Mouse (Mus musculus): ENCODE measurements around the gene Zscan25.
"Not testable (repeated sequence)": the region's sequence is repeated elsewhere in the genome, so short reads cannot be mapped to it uniquely, and the experiment has no call there.

Zscan25 gene

DNA sequence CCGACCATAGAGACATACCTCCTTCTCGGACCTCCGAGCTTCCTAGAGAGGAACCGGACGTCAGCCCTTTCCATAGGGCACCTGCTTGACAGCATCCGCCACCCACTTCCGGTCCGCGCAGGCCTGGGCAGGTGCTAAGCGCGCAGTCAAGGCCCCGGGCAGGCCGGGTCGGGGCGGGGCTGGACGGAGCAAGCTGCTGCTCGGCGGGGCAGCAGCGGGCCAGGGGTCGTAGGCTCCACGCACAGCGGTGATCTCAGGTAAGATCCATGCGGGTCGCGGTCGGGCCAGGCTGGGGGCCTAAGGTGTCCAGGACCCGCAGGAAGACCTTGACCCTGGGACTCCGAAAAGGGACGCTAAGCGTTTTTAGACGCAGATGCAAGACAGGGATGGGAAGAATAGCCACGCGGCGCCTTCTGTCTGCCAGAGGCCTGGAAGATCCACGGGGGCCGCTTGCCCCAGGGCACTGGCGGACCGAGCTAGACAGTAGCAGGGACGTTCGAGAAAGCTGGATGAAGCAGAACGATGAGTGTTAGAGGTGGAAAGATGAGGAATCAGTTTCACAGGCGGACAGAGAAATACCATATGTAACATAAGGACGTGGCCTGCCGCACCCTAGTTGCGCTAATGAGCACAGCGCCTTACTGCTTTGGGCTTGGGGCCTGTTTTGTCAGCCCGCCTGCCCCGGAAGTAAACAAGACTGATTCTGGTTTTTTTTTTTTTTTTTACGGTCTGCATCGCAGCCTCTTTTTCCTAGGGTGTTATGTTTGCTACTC is at the start of gene Zscan25:
Gene Zscan25, plus strand, starts transcription at position 130 of the 773 bp plus-strand sequence.
- peak; percentile 91 for DNase-seq

DNA sequence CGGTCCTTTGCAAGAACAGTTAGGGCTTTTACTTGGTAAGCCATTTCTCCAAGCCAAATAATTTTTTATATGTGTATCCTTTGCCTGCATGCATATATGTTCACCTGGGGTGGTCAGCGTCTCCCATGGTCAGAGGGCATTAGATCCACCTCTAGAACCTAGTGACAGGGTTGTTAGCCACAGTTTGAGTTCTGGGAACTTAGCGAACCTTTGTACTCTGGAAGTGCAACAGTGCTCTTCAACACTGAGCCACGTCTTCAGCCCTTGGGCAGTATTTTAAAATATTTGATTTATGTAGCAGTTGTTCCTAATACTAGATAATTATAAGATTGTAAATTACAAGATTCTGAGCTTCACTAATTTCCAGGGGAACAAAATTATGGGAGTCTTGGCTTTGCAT is 49.7 kb upstream of the Zscan25 start:
- DNase-seq = no peak

DNA sequence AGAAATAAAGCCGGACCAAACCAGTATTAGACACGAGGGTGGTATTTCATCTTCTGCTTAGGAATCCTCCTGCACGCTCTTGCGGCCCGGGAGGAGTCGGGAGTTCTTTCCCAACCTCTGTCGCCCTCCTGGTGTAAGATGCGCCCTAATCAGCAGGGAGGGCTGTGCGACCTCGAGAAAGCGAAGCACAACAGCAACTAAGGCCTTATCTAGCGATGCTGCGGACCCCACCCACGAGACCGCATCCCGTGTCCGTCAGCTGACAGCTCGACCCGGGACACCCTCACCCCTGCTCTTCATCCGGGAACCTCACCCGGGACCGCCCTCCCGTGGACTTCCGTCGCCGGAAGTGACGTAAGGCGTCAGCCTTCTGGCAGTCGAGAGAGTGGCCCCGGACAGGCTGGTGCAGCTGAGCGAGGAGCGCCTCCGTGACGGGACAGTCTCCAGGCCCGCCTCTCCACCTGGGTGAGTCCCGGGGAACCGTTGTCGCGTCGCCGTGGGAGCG is 48.9 kb upstream of the Zscan25 start, which contains the start of gene Zfp655:
Gene Zfp655, plus strand, starts transcription at position 349 of the 505 bp plus-strand sequence.
- peak; percentile 97 for DNase-seq

DNA sequence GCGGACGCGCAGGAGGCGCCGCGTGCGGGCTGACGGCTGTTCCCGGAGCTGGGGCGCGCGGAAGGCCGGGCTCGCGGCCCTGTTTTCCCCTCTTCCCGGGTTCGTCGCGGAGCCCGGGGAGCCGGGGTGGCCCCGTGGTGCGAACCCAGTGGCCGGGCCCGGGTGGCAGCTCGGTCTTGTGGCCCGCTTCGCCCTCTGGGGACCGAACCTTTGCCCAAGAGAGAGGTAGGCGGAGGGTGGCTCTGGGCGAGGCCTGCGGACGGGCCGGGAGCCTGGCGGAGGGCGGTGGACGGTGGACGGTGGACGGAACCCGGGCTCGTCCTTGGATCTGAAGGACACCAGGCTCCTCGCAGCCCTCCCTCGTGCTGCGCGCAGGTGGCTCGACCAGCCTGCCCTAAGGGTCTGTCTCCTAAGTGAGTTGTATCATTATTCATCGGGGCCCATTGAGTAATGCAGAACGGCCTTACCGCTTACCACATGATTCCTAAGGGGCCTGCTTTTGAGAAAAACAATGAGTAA is 48.3 kb upstream of the Zscan25 start:
- DNase-seq = no peak

DNA sequence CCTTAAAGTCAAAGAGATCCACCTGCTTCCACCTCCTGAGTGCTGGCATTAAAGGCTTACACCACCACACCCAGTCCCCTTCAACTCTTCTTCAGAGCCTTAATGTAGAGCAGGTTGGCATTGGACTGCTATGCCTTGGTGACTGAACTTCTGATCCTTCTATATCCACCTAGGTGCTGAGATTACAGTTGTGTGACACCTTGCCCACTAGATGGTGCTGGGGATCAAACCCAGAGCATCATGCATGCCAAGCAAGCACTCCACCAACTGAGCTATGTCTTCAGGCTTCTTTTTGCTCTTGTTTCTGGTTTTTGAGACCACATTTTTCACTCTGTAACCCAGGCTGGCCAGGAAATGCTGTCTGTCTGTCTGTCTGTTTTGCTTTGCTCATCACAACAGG is 45.7 kb upstream of the Zscan25 start:
- no peak for DNase-seq

DNA sequence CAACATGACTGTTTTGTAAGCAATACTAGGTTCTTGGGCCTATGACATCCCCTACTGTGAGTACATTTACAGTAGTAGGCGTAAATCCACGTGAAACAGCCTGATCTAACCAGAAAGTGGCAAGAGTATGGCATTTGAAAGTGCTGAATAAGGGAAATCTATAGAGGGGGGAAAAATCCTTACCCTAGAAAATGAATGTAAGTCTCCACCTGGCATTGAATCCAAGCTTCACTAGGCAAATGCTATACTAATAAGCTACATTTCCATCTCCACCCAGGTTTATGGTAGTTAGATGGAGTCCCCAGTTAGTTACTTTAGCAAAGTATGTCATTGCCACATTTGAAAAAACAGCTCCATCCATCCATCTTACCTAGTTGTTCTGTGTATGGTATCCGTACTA is 30.8 kb upstream of the Zscan25 start:
- DNase-seq = no peak

DNA sequence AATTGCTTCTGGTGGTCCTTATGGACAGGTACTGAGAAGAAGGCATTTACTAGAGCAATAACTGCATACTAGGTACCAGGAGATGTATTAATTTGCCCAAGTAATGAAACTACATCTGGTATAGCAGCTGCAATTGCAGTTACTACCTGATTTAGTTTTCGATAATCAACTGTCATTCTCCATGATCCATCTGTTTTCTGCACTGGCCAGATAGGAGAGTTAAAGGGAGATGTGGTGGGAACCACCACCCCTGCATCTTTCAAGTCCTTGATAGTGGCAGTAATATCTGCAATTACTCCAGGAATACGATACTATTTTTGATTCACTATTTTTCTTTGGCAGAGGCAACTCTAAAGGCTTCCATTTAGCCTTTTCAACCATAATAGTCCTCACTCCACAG is 6.7 kb upstream of the Zscan25 start:
- DNase-seq = not testable (repeated sequence)

DNA sequence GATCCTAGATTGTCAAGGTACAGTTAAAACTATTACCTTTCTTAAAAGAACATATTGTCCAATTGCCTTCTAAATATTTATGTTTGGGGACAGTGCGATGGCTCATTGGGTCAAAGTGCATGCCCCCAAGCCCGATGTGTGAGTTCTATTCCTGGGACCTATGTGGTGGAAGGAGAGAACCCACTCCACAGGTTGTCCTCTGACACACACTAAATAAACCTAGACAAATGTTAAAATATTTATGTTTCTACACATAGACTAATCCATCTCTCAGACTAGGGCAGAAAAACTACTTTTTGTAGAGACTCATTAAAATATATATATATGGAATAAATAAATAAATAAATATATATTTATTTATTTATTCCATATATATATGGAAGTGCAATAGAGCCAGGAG is 352 bp upstream of the Zscan25 start:
- DNase-seq = no peak

DNA sequence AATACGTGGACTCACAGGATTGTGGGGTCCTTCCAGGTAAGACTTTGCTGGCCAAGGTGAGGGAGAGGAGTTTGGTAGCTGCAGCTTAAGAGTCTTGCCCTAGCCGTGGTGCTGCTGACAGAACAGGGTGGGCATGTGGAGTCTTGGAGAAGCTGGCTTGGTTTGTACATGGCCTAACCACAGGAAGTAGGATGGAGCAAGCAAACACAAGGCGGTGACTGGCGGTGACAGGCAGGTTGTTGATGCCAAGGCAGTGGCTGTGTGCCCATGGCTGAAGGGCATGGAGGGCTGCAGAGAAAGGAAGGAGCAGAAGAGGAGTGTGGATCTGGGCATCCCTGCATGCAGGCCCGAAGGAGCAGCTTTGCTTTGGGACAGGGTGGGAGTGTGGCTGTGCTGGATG is 8.1 kb downstream of the Zscan25 start:
- DNase-seq = no peak

DNA sequence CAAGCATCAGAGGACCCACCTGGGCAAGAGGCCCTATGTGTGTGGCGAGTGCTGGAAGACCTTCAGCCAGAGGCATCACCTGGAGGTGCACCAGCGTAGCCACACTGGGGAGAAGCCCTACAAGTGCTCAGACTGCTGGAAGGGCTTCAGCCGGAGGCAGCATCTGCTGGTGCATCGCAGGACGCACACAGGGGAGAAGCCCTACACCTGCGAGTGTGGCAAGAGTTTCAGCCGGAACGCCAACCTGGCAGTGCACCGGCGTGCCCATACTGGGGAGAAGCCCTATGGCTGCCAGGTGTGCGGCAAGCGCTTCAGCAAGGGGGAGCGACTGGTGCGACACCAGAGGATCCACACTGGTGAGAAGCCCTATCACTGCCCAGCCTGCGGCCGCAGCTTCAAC is 10.4 kb downstream of the Zscan25 start:
- no peak for DNase-seq

DNA sequence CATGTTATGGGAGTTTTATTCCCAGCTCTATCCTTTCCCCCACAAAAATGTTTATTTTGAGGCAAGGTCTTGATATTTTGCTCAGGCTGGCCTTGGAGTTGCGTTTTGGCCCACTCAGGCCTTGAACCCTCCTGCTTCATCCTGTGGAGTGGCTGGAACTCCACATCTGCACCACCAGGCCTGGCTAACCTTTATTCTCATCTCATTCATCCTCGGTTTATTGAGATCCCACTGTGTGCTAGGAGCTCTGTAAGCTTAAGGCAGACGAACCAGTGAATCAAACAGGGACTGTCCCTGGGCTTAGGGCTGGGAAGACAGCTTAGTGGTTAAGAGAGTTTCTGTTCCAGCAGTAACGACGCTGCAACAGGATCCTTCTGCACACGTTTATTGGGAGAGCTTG is 12.1 kb downstream of the Zscan25 start:
- no peak for DNase-seq

DNA sequence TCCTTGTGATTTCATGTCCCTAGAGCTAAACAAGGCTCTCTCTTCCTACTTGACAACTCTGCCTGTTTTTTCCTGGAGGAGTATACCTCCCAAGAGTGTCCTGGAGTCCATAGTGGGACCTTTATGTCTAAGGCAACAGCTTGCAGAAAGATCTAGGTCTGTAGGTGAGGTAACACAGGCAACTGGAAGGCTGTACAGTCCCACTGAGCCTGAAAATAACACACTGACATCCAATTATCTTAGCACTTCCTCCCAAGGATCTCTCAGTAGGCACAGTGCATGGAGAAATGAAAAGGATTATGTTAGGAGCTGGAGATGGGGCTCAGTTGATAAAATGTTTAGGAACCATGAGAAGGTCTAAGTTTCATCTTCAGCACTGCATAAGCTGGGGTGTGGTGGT is 20.2 kb downstream of the Zscan25 start:
- no peak for DNase-seq

DNA sequence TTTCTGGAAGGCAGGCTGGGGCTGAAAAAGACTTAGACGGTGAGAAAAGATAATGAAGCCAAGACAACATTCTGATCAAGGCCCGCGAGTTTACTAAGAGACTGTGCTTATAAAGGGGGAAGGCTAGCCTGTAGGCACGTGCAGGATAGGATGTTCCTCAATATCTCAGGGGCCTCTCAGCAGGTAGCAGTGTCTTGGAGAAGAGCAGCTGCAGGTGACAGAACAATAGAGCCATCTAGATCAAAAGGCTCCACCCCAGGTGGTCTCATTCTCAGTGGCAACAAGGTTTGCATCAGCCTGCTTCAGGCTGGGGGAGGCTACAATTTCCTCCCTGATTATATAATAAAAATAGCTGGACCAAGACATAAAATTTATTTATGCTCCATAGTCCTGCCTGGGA is 21.5 kb downstream of the Zscan25 start:
- not testable (repeated sequence) for DNase-seq

DNA sequence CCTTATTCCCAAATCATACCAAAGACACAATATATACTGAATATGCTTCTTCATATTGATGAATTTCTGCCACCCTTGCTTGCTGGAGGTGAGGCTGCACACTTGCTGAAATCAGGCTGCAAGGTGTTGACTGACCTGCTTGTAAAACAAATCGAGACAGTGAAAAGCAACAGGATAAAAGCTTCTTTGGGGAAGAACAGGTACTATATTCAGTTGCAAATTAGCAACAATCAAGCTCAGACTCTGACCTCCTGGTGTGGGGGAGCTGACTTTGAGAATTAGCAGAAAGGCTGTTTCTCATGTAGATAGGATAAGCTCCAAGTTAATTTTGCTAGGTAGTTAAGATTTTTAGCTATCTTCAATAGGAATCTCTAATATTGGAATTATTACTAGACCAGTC is 22.1 kb downstream of the Zscan25 start:
- DNase-seq = no peak

DNA sequence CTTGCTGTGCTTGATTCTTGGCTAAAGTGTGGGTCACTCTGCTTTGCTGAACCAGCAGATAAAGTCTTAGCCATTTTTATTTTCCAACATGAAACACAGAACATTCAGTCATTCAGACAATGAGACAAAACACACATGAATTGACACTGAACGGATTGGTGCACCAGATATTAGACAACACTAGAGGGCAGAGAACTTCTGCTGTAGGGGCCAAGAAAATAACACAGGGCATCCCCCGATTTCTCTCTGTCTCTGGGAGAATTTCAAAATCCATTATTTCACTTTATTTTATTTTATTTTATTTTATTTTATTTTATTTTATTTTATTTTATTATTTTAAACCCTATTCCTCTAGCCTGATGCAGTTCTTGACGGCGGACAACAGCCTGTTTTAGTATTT is 26.7 kb downstream of the Zscan25 start:
- DNase-seq = not testable (repeated sequence)

DNA sequence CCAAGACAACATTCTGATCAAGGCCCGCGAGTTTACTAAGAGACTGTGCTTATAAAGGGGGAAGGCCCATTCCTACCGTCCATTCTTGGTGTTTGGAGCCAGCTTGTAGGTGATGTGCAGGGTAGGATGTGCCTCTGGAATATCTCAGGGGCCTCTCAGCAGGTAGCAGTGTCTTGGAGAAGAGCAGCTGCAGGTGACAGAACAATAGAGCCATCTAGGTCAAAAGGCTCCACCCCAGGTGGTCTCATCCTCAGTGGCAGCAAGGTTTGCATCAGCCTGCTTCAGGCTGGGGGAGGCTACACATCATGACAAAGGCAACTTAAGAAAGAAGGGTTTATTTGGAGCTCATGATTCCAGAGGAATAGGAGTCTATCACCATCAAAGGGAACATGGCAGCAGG is 27.5 kb downstream of the Zscan25 start:
- DNase-seq = not testable (repeated sequence)

DNA sequence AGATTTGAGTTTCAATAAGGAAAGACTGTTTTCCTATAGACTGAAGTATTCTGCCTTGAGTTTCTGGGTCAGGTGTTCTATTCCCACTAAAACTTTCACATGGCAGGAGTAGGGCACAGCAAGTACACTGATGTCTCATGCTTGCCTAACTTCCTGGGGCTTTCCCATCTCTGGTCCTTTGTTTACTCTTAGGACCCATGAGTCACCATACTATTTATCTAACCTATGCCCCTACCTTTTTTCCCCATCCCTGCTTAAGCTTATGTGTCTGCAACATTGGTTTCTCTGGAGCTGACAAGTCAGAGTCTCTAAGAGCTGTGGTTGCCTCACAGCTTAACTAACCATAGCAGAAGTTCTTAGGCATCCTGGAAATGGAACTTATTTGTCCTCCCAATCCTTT is 33.5 kb downstream of the Zscan25 start:
- DNase-seq = no peak

DNA sequence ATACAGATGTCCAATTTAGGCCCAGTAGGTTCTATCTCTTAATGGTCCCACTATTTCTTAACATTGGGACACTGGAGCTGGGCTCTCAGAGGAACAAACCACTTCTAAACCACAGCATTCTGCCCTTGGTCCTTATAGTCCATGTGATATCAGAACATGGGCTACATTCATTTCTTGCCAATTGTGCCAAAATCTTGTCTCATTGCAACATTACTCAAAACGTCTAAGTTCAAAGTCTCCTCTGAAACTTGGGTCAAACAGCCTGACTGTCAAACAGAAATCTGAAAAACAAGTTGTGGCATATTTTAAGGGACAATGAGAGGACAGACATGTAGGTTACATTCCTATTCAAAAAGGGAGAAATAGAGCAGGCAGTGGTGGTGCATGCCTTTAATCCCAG is 36.8 kb downstream of the Zscan25 start:
- DNase-seq = no peak

DNA sequence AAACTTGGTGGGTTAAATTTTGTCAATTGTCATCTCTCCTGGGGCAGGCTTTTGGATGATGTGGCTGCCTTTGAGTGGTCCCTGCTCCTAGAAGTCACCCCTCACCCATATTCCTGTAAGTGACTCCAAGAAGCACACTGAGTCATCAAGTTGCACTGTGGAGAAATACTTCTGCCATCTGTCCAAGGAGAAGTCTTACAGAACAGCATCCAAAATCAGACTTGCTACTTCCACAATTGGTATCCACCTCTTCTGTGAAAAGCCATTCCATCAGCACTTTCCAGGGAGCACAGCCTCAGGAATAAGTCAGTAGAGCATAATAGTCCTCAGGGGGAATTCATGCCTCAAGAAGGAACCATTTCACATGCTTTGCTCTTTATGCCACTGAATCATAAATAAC is 58.5 kb downstream of the Zscan25 start:
- DNase-seq = not testable (repeated sequence)
